ENCODE assay signal across 22 mouse cellular contexts in the genomic region with DNA sequence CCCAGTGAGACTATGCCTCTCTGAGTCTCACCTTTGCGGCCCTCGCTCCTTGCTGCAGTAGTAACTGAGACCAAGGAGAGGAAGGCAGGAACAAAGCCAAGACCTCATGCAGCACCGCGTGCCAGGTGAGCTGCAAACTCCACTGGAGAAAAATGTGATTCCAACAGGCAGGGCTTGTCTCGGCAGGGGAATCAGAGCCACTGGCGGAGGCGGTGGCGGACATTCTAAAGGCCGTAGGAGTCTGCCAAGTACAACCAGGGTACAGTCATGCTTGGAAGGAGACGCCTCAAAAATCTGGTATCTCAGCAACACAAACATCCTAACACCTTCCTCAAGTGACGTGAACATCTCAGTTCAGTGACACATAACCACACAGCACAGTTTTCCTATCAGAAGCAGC. TPM values are rescaled to one million over a fixed set of nuclear protein-coding genes. Genes with fewer than 3 reads are reported as not detected.
DNase-seq lines count a peak whose midpoint lies in the region; ATAC-seq lines count a peak whose summit lies in the region.
"Had no signal": no experiment of that assay in that cellular context is flagged by ENCODE, and none has a peak within 500 bp of the region (broad histone marks: within the 10 kb centered on the region; RNA-seq: fewer than 3 reads in every experiment).

No protein-coding gene starts in this region.

- H3K4me3 ChIP-seq in kidney, embryonic 15.5 days (replicated peaks): no peak overlapping the region
- H3K4me3 ChIP-seq: erythroblast, embryonic 14.5 days; heart, adult 2 months; hindbrain, embryonic 15.5 days; midbrain, embryonic 13.5 days had no signal

- H3K36me3 ChIP-seq in kidney, embryonic 15.5 days: no peaks in the 10 kb centered on the region
- H3K36me3 ChIP-seq: hindbrain, embryonic 15.5 days; midbrain, embryonic 13.5 days had no signal

- H3K9me3 ChIP-seq in kidney, embryonic 15.5 days (replicated peaks): no peaks in the 10 kb centered on the region
- H3K9me3 ChIP-seq: hindbrain, embryonic 15.5 days; midbrain, embryonic 13.5 days had no signal

- peaks cover 42% of the 10 kb centered on the region for H3K4me1 ChIP-seq in kidney, embryonic 15.5 days

- H3K27me3 ChIP-seq in kidney, embryonic 15.5 days: peaks cover 3% of the 10 kb centered on the region; the same call in 1 of the 2 replicates
- H3K27me3 ChIP-seq: hindbrain, embryonic 15.5 days; midbrain, embryonic 13.5 days had no signal

- ATAC-seq in cerebellum, adult (ENCODE audit: insufficient number of reproducible peaks, low FRiP score, low TSS enrichment): no peak
- ATAC-seq in kidney, embryonic 15.5 days (replicated peaks; ENCODE audit: low FRiP score): no peak
- ATAC-seq: forebrain, embryonic 14.5 days; intestine, postnatal 0 days; liver, postnatal 0 days; midbrain, embryonic 13.5 days had no signal

- no peak overlapping the region for H3K9ac ChIP-seq in kidney, embryonic 15.5 days
- H3K9ac ChIP-seq: hindbrain, embryonic 15.5 days; liver, postnatal 0 days; midbrain, embryonic 13.5 days had no signal

- 78% methylated on average over 11 of the region's 11 CpGs for WGBS in kidney, embryonic 15.5 days

- no peak overlapping the region for H3K4me2 ChIP-seq in kidney, embryonic 15.5 days
- H3K4me2 ChIP-seq: hindbrain, embryonic 15.5 days; midbrain, embryonic 13.5 days had no signal

- DNase-seq in cerebellum, adult 18-20 months: peak; percentile 34 to 41
- DNase-seq in kidney, adult 18-20 months: peak; percentile 43
- peak; percentile 44 for DNase-seq in CD4-positive helper T cell, adult 2 months (ENCODE audit: low read depth, low spot score)
- DNase-seq in induced T-regulatory cell, adult 2 months (ENCODE audit: low read depth): peak; percentile 26
- DNase-seq in embryo, embryonic 11 days: no peak
- DNase-seq in gastrocnemius, postnatal 10 days: no peak
- DNase-seq: adrenal gland, adult 2 months; gastrocnemius, postnatal 14 days; heart, adult 2 months; heart, postnatal 4 days; liver; liver, postnatal 0 days; lung, postnatal 10 days; right cerebral cortex, postnatal 25 days; thymus, postnatal 14 days had no signal

- no peak overlapping the region for H3K27ac ChIP-seq in kidney, embryonic 15.5 days
- H3K27ac ChIP-seq: heart, adult 2 months; hindbrain, embryonic 15.5 days; midbrain, embryonic 13.5 days had no signal

RNA-seq across cellular contexts. Expression of gene Vgll4, which starts 35.7 kb away (rescaled TPM):
- polyA plus RNA-seq in kidney, embryonic 15.5 days (2015; fragmentation: Nextera tagmentation; extraction: Ambion mirVana): 106 and 110 TPM in 2 replicates
- 10 to 100 TPM; 23.5 to 31.8 TPM for total RNA-seq in gastrocnemius, postnatal 10 days (2021)

Comparison
In these comparisons a context has a peak if more than half of its experiments do, and no peak if none do; other contexts are left out.
1. DNase-seq: peak in cerebellum, adult 18-20 months (2 of 2), kidney, adult 18-20 months (single experiment), CD4-positive helper T cell, adult 2 months (single experiment) and induced T-regulatory cell, adult 2 months (single experiment); none in embryo, embryonic 11 days (single experiment) and gastrocnemius, postnatal 10 days (single experiment).